Mouse (Mus musculus) heart, adult 8-10 months (tissue): ENCODE measurements around the gene D930007J09Rik. TPM values are rescaled to one million over a fixed set of nuclear protein-coding genes. Genes with fewer than 3 reads are reported as not detected.

Experiments used
- DNase-seq: peaks from one replicate; pipeline ENCODE4 v3.0.0; 2022; ENCODE audit warnings: low spot score
- total RNA-seq, 4 experiments: library from RNA; stranded (reverse); gene quantifications; 2 replicates each; pipeline ENCODE4 v1.2.4; 2022

Gene D930007J09Rik
- total RNA-seq = not detected

DNA sequence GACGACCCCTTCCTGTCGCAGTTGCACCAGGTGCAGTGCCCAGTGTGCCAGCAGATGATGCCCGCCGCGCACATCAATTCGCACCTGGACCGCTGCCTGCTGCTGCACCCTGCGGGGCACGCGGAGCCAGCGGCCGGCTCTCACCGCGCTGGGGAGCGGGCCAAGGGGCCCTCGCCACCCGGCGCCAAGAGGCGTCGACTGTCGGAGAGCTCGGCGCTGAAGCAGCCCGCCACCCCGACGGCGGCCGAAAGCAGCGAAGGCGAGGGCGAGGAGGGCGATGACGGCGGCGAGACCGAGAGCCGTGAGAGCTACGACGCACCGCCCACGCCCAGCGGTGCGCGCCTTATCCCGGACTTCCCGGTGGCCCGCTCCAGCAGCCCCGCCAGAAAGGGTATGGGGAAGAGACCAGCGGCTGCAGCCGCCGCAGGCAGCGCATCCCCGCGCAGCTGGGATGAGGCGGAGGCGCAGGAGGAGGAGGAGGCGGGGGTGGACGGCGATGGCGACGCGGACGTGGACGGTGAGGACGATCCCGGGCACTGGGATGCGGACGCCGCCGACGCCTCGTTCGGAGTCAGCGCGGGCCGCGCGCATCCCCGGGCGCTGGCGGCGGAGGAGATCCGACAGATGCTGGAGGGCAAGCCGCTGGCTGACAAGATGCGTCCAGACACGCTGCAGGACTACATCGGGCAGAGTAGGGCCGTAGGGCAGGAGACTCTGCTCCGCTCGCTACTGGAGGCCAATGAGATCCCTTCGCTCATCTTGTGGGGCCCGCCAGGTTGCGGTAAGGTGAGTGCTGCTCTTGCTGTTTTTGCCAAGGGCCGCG lies at the start of gene D930007J09Rik:
D930007J09Rik (minus strand) TSS at position 591 of the 823 bp plus-strand sequence.
- no peak for DNase-seq

DNA sequence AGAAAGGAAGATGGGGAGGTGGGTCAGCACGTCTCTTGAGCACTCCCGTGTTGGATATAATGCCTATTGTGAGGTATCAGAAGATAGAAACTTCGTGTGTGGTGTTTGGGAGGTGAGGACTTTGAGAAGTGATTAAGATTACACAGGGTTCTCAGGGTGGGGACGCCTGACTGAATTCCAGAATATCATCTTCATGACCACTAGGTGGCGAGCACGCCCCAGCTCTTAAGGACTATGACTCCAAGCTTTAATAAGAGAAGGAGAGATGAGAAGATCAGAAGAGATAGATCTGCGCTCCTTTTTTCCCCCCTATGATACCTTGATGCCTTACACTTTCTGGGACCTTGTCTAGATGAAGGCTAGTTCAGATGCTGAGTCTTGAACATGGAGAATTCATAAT lies 49.3 kb upstream of the D930007J09Rik start:
- no peak for DNase-seq

DNA sequence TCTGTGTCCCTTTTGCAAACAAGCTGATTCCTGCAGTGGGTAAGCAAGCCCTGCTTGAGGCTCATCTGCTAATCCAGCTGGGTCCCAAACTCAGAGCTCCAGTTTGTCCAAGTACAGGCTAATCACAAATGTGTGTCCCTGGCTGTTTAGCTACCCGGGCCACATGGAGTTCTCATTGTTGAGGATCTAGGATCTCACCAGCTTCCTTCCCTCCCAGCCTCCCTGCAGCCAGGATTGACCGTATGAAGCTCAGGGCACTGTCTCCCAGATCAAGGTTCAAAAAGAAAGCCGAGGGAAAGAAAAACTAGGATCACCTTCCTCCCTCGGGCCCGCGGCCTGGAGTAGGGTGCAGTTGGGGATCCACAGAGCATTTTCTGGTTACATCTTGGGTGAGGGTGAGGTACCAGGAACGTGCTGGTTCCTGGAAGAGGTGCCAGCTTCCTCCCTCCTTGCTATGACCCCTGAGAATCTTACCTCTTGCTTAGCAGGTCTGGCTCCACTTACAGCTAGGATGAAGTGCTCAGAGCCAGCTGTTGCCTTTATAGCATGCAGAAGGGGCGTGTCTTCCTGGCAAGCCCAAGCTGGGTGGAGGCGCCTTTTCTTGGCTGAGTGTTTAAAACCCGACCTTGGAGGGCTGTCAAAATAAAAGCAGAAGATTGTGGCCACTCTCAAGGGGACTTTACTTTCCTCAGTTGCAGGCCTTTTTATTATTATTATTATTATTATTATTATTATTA lies 48.2 kb upstream of the D930007J09Rik start, which contains the start of gene Serpinb1a:
Serpinb1a (minus strand) TSS at position 518 of the 737 bp plus-strand sequence.
- peak; percentile 77 for DNase-seq

DNA sequence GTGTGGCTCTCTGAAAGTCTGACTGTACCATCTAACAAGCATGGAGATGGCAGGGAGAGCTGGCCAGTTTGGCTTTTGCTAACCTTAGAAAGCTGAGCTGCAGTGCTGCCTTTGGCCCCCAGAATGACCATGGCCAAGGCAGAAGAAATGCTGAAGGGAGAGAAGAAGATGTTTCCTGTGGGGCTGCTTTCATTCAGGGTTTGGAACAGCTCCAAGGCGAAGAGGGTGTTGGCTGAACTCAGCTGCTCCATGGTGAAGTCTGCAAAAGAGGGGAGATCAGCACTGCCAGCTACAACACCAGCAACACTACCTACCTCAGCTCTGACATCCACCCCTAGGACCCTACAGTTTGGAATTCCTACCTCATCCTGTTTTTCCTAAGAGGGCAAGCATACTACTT lies 47.5 kb upstream of the D930007J09Rik start:
- DNase-seq = no peak

DNA sequence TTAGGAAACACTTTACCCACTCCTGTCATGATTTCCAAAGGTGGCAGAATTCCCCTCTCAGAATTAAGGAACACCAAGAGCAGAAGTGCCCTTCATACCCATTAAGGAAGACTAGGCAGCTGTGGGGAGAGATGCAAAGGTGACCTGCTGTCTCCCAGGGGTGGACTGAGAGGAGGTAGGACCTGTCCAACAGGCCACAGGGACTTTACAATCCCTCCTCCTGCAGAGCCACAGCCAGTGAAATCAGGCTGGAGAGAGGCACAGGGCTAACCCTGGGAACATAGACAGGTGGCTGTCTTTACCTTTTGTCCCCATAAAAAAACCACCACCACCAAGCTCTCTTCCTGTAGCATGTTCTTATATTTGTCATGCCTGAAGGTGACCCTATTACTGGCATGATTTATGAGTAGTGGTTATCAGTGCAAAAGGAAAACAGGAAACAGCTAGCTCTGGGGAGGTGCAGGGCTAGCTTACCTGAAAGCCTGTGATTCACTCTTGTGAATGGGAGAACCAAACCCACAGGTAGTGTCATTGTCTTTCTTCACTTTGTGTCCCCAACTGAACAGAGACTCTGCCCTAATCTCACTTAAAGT lies 47.0 kb upstream of the D930007J09Rik start:
- DNase-seq = no peak

DNA sequence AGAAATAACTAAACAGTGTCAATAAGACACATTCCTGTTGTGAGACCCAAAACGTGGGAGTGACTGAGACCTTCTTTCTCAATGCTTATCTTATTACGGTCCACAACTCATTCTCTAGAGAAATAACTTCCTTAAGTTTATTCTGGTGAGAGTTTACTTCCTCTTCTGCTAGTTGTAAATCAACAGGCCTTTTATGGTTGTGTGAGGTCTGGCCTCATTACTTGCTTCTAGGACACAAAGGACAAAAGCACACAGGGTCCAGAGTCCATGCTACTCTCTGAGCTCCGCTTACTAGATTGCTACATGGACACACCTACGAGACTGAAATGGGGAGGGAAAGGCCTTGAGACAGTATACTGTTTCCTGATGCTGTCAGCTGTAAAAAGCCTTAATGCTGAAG lies 46.4 kb upstream of the D930007J09Rik start:
- no peak for DNase-seq

DNA sequence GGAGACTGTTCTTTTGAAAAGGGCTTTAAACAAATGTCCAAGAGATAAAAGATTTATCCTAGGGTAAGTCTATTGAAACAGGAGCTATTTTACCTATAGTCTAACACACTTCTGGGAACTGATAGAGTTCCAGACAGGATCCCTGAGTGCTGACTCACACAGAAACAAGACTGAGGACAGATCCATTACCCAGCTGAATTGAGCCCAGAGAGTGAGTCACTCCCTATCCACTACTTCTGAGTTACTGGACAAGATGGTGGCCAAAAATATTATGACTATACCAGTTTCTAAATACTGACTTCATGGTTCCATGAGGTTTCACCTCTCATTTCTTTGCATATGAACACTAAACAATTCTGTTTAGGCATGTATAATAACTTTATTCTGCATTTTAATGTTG lies 43.6 kb upstream of the D930007J09Rik start:
- no peak for DNase-seq

DNA sequence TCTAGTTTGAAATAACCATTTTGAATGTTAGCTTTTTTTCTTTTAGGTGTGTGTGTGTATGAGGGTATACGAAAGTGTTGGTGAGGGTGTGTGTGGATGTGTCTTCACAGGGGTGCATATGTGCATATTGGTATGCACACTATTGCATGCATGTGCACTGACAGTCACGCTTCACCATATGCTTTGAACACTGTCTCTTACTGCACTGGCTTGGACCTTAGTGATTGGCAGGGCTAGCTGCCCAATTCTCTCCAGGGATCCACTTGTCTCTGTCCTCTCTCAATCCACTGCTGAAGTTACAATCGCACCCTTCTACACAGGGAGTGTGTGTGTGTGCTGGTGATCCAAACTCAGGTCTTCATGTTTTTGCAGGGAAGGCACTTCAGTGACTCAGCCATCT lies 38.7 kb upstream of the D930007J09Rik start:
- no peak for DNase-seq

DNA sequence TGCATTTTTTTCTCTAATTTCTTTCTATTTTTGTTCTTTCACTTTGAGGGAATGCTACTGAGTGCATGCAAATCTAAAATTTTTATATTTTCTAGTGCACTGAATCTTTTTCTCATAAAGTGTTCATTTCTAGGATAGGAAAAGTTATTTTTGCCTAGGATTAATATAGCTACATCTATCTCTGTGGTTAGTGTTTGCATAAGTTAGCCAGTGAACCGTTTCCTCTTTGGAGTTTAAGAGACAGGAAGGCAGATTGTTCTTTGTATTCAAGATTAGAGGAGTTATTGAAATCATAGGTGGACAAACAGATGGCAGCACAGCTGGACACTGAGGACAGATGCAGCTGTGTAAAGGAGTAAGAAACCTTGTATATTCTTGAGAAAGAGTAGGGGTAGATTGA lies 36.7 kb upstream of the D930007J09Rik start:
- DNase-seq = no peak

DNA sequence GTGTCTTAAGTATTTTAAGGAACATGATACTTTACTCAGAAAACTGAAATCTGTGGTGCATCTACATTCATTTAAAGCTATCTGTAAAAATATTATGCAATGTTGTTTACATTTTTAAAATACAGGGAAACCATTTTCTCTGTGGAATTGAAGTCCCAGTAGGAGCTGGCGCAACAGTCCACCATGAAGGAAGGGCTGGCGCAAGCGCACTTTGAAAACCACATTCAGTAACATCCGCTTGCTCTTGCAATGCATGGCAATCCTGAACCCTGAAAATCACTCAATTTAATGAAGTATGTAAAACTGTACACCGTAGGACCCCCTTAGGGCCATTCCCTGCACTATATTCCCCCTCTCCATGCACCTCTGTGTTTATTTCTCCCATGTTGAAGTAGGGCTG lies 31.9 kb upstream of the D930007J09Rik start:
- no peak for DNase-seq

DNA sequence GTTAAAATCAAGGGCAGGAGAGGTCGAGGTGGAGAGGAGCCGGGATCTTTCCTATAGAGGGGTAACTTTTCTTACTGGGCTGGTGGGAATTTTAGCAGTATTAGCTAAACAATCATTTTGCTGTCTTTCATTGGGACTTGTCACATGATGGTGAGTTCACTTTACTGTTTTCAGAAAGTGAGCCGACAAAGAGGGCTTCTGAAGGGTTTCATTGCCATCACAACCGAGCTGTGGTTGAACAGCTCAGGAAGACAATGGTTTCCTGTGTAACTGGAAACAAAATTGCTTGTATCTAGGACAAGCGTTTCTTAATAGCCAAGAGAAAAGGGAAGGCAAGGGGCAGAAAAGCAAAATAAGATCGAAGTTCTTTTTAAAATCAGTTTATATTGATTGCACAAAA lies 30.6 kb upstream of the D930007J09Rik start:
- DNase-seq = no peak

DNA sequence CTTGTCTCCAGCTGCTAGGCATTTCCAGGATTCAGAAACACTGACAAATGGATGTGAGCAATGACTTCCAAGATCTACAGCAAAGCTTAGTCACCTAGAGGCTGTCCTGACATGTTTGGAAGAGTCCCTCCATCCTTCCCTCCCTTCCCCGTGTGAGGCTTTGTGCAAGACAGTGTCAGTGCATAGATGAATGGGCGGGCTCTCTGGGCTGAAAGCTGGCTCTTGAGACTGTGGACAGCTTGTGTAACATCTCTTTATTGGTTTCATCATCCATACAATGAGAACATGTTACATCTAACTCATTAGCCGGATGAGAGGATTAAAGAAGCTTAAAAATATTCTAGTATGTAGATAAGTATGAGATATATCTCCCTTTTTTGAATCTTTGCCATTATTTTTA lies 30.1 kb upstream of the D930007J09Rik start:
- DNase-seq = no peak

DNA sequence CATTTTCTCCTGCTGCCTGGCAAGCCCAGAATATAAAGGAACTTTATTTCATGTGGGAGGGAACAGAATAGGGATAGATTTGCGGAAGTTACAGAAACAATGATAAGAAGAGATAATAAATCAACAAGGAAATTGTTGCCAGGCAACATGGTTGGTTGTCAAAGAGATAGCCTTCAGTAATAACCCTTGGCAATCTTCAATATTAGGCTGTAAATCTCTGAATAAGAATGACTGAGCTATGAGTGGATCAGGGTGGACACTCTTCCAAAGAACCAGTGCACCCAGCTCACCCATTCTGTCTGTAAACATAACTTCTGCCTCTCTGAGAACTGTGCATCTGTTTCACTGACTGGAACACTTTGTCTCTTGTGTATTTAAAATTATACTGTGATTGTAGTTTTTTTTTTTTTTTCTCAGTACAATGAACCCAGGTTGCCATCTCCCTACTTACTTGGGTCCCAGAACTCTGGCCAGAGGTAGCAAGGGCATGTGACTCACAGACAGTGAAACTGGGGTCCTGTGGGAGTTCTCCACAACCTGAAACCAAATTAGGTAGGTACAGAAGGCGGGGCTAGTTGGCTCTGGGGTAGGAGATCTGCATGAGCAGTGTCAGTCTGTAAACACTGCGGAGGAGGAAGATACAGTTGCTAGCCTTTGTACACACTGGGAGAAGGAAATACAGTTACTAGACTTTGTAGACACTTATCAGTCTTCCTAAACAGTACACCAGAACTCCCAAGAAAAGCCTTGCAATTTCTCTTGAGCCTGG lies 29.0 kb upstream of the D930007J09Rik start:
- no peak for DNase-seq

DNA sequence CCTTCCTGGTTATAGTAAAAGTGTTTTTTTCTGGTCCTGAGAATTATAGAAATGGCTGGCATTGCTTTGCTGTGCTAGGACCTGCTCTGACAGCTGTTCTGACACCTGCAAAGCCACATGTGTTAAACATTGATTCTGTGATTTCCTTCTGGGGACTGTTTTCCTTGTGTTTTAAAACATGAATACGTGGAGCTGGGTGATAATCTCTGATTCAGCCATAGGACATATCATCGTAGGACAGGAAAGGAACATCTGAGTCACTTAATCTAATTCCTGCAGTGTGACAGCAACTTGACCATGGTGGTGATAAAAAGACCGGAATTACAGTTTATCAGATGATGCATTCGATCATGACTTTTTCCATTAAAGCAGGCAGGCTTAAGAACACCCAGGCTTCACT lies 26.2 kb upstream of the D930007J09Rik start:
- DNase-seq = no peak

DNA sequence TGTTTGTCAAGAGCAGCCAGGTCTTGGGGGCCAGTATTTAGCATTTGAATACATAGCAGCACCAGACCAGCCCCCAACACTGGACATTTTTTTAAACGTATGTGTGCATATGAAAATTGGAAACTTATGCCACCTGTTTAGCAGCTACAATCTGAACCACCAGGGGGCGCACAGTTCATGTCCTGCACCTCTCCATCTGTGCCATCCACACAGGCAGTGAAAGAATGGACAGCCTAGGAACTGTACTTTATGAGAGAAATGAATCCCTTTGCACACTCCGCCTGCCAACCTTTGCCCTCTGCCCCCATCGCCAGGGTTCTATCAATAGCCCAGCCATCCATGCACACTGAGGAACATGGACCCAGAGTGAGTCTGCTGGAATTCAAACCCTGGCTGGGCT lies 25.3 kb upstream of the D930007J09Rik start:
- no peak for DNase-seq

DNA sequence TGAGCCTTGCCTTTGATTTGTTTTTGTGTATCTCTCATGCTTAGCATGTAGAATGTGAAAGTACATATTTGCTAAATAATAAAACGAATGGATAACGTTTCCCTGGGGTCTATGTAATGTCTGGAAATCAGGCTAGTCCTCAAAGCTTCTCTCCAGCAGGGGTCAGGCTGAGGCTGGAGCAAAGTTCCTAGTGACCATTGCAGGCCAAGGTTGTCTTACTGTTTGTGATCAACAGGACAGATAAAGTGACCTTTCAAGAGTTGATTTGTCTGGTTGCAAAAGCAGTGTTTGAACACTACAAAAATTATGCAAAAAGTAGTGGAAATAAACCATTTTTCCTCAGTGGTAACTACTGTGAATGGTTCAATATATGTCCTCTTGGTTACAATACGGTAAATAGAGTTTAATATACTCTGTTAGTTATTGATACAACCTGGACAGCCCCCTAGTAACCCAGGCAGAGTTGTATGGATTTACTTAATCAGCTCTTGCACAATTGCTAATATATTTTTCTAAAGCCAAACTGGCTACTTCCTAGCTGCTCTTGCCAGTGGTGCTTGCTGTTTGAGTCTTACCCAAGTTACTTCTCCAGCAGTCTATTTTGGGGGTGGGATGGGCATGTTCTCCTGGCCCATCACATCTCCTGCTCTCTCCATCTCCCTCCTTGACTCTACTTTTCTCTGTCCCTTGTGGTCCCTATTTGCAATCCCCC lies 24.6 kb upstream of the D930007J09Rik start:
- no peak for DNase-seq

DNA sequence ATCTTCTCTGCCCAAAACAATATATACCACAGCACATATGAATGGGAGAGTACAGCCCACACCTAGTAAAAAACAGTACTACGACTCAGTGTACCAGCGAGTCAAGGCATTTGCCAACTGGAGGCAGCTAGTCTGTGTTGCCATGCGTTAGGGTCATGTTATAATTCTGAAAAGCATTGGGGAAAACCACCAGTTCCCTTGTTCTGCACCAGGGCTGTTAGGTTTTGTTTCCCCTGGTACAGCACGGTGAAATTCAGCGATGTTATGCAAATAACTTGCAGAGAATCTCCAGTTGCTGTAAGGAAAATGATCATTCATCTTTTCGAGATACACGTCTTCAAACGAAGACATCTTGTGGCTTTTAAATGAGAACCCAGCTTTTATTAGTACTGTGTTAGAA lies 22.9 kb upstream of the D930007J09Rik start:
- DNase-seq = no peak

DNA sequence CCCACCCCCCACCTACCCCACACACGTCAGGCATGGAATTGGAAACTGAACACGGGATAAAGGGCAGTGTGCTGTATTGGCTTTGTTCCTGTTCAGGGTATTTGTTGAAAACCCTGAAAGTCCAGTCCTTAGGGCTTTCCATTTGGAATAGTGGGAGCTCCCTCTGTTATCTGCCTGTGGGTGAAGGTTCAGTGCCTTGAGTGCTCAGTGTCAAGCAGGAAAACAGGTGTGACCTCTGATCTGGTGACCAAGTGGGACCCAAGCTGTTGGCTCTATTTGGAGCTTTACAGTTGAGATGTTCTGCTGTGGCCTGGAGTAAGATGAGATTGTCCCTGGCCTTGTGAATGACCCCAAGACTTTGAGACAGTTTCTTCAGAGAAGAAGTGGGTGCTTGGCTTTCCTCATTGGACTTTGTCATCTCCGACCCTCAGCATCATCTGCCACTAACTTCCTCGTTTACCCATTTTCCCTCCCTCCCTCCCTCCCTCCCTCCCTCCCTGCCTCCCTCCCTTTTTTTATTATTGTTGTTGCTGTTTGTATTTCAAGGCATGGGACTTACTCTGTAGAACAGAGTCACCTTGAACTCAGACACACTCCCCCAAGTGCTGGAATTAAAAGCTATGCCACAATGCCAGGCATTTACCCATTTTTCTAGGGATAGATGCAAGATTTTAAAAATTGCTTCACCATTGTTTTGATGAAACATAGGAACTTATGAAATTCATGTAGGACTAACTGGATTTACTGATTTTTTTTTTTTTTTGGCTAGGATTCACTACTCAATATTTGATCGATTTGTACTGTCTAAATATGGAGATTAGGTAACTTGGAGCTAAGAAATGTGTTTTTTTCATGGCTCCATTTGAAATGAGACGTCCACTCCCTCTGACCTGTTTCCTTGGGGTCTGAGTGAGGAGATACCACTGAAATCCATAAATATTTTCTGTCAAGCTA lies 22.0 kb upstream of the D930007J09Rik start:
- DNase-seq = no peak

DNA sequence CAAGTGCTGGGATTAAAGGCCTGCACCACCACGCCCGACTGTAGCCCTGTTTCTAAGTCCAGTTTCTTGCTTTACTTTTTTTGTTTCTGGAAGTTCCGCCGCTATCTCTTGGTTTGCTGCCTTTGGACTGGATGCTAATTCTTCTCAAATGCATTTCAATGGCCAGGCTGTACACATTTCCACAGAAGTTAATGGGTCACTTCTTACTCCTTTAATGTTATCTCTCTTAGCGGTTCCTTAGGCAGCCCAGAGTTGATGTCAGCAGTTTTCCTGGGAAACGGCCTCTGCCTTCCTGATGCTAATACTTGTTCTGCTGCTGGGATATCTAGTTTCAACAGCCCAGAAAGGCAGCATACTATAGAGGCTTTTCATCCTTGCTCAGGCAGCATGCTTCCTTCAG lies 20.5 kb upstream of the D930007J09Rik start:
- no peak for DNase-seq

DNA sequence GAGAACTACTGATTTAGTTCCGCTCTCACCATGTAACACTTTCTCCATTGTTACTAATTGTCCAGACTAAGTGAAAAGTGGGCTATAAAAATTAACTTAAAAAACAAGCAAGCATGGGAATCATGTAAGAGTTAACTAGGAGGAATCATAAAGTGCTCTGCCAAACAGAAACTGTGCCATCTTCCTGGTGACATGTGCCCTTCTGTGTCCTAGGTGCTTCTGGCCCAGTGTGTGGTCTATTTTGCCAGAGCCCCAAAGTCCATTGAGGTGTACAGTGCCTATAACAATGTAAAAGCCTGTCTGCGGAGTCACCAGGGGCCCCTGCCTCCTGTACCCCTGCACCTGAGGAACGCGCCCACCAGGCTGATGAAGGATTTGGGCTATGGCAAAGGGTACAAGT lies 19.0 kb upstream of the D930007J09Rik start:
- DNase-seq = no peak
